15 mouse cellular contexts compared by ENCODE assay signal in the genomic region with DNA sequence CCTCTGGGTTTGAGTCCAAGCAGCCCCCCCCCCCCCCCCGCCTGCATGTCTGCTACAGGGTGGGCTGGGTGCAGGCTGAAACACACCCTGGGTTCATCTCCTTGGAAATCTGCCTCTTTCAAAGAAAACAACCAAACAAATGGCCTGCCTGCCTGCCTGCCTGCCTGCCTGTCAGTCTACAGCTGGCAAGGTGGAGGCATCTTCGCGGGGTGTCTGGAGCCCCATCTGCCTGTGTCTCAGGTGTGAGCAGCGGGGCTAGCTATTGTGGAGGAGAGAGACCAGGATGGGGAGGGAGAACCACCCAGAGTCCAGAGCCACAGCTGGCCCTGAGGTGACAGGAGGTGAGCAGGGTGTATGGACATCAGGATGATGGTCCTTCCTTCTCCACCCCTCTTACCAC. TPM values are rescaled to one million over a fixed set of nuclear protein-coding genes. Genes with fewer than 3 reads are reported as not detected.
DNase-seq lines count a peak whose midpoint lies in the region; ATAC-seq and TF ChIP-seq lines count a peak whose summit lies in the region.
"Had no signal": no experiment of that assay in that cellular context is flagged by ENCODE, and none has a peak within 500 bp of the region (broad histone marks: within the 10 kb centered on the region; RNA-seq: fewer than 3 reads in every experiment).

No protein-coding gene starts in this region.

- peaks cover 51% of the 10 kb centered on the region for H3K36me3 ChIP-seq in forebrain, embryonic 10.5 days (replicated peaks)
- H3K36me3 ChIP-seq in forebrain, embryonic 11.5 days (ENCODE audit: control insufficient read depth, insufficient read depth, low read length) = no peaks in the 10 kb centered on the region; the same call in 1 of the 2 replicates
- H3K36me3 ChIP-seq in forebrain, embryonic 15.5 days = no peaks in the 10 kb centered on the region

- no peak overlapping the region for H3K4me2 ChIP-seq in forebrain, embryonic 11.5 days (ENCODE audit: low read depth, low read length, severe bottlenecking)
- H3K4me2 ChIP-seq in forebrain, embryonic 15.5 days (replicated peaks) = no peak overlapping the region
- H3K4me2 ChIP-seq: liver, embryonic 11.5 days; lung, embryonic 15.5 days had no signal

- TF ChIP-seq CTCF in left cerebral cortex, adult 2 months (IDR thresholded peaks at IDR 0.05) = no peak

- H3K9ac ChIP-seq in forebrain, embryonic 11.5 days (ENCODE audit: low read length) = no peak overlapping the region
- no peak overlapping the region for H3K9ac ChIP-seq in forebrain, embryonic 15.5 days (replicated peaks)

- WGBS in forebrain, embryonic 10.5 days = 67% methylated on average over 4 of the region's 4 CpGs
- WGBS in forebrain, embryonic 11.5 days = 78% methylated on average over 4 of the region's 4 CpGs
- WGBS in forebrain, embryonic 15.5 days = 46% methylated on average over 4 of the region's 4 CpGs

- H3K4me3 ChIP-seq in forebrain, embryonic 10.5 days = no peak overlapping the region
- no peak overlapping the region for H3K4me3 ChIP-seq in forebrain, embryonic 11.5 days (ENCODE audit: low read depth, low read length)
- H3K4me3 ChIP-seq in left cerebral cortex, adult 2 months = no peak overlapping the region
- no peak overlapping the region for H3K4me3 ChIP-seq in forebrain, embryonic 15.5 days
- H3K4me3 ChIP-seq: lung, embryonic 15.5 days had no signal

- H3K4me1 ChIP-seq in forebrain, embryonic 10.5 days = peaks cover 100% of the 10 kb centered on the region
- peaks cover 79% of the 10 kb centered on the region for H3K4me1 ChIP-seq in forebrain, embryonic 11.5 days (replicated peaks; ENCODE audit: control insufficient read depth, insufficient read depth, low read length)
- peaks cover 98% of the 10 kb centered on the region for H3K4me1 ChIP-seq in forebrain, embryonic 15.5 days

- no peak for ATAC-seq in forebrain, embryonic 11.5 days (replicated peaks; ENCODE audit: low FRiP score)
- no peak for ATAC-seq in forebrain, embryonic 15.5 days (replicated peaks)

- no peak for DNase-seq in forebrain, embryonic 10.5 days (ENCODE audit: extremely low spot score, low spot score)
- DNase-seq in forebrain, embryonic 11.5 days (ENCODE audit: low spot score) = no peak
- DNase-seq in left cerebral cortex, adult 2 months (ENCODE audit: extremely low spot score in 1 of 2, low spot score in 2 of 2) = no peak
- DNase-seq in left cerebral cortex, postnatal 14 days (ENCODE audit: low spot score in 2 of 2) = no peak
- DNase-seq in MN1 (ENCODE audit: low spot score) = peak; percentile 33
- DNase-seq in ovary, adult 18-20 months (ENCODE audit: low spot score) = no peak
- DNase-seq in right cerebral cortex, postnatal 14 days = no peak
- DNase-seq: embryo, embryonic 11 days; heart, postnatal 4 days; kidney, adult 8-10 months; thymus, adult 18-20 months had no signal

- intact Hi-C loops in left cerebral cortex, adult 2 months (cut with DNase I) = no loop called here
- intact Hi-C loops in left cerebral cortex, postnatal 14 days (cut with DNase I) = no loop called here

- H3K27me3 ChIP-seq in forebrain, embryonic 10.5 days (ENCODE audit: poor library complexity, severe bottlenecking) = peaks cover 35% of the 10 kb centered on the region
- H3K27me3 ChIP-seq in forebrain, embryonic 11.5 days (ENCODE audit: control insufficient read depth, insufficient read depth, low read length) = no peaks in the 10 kb centered on the region
- H3K27me3 ChIP-seq in forebrain, embryonic 15.5 days = no peaks in the 10 kb centered on the region
- H3K27me3 ChIP-seq: lung, embryonic 15.5 days had no signal

- H3K27ac ChIP-seq in forebrain, embryonic 10.5 days = peak overlapping the region; percentile 86; the same call in 1 of the 2 replicates
- no peak overlapping the region; the same call in 1 of the 2 replicates for H3K27ac ChIP-seq in forebrain, embryonic 11.5 days (ENCODE audit: low read depth, low read length)
- peak overlapping the region; percentile 28; the same call in 1 of the 2 replicates for H3K27ac ChIP-seq in left cerebral cortex, adult 2 months
- peak overlapping the region; percentile 89 for H3K27ac ChIP-seq in forebrain, embryonic 15.5 days (replicated peaks)
- H3K27ac ChIP-seq: lung, embryonic 15.5 days had no signal

- no peaks in the 10 kb centered on the region for H3K9me3 ChIP-seq in forebrain, embryonic 10.5 days
- H3K9me3 ChIP-seq in forebrain, embryonic 11.5 days (ENCODE audit: control insufficient read depth, low read length) = no peaks in the 10 kb centered on the region
- no peaks in the 10 kb centered on the region for H3K9me3 ChIP-seq in forebrain, embryonic 15.5 days
- H3K9me3 ChIP-seq: G1E; lung, embryonic 15.5 days had no signal

RNA-seq across cellular contexts. Expression of a gene that starts 30.9 kb away (rescaled TPM):
- polyA plus RNA-seq in forebrain, embryonic 10.5 days (2016; fragmentation: Nextera tagmentation; extraction: Ambion mirVana) = 154 and 158 TPM in 2 replicates
- 105 and 115 TPM in 2 replicates for polyA plus RNA-seq in forebrain, embryonic 11.5 days (2014; fragmentation: Nextera tagmentation; extraction: Ambion mirVana)
- 1 to 10 TPM; 1.0 to 2.9 TPM for total RNA-seq in left cerebral cortex, adult 2 months (2021)
- 1 to 10 TPM; 1.2 to 1.4 TPM for total RNA-seq in left cerebral cortex, postnatal 14 days (2021)
- 27.1 and 34.2 TPM in 2 replicates for polyA plus RNA-seq in forebrain, embryonic 15.5 days (2015; fragmentation: Nextera tagmentation; extraction: Ambion mirVana)
